Mouse (Mus musculus): ENCODE measurements around the gene 4930415O20Rik.
A peak's percentile ranks its signal among the peaks of the same experiment; 100 is the strongest.
"Not testable (repeated sequence)": the region's sequence is repeated elsewhere in the genome, so short reads cannot be mapped to it uniquely, and the experiment has no call there.

The 4930415O20Rik gene

GRCm38 (mm10) chr15:98569216-98569615, 1.6 kb upstream of the 4930415O20Rik start:
- DNase-seq = no peak

GRCm38 (mm10) chr15:98569795-98570365, 924 bp upstream of the 4930415O20Rik start:
- no peak for DNase-seq

GRCm38 (mm10) chr15:98573293-98573692, 2.5 kb downstream of the 4930415O20Rik start:
- DNase-seq = no peak

GRCm38 (mm10) chr15:98579310-98579709, 8.5 kb downstream of the 4930415O20Rik start:
- no peak for DNase-seq

GRCm38 (mm10) chr15:98579795-98580464, 9.1 kb downstream of the 4930415O20Rik start:
- DNase-seq = peak; percentile 90

GRCm38 (mm10) chr15:98582410-98582809, 11.6 kb downstream of the 4930415O20Rik start:
- peak; percentile 74 for DNase-seq

- DNase-seq = no peak
These were observed 12.2 kb downstream of the 4930415O20Rik start for GRCm38 (mm10) chr15:98582996-98583395.

GRCm38 (mm10) chr15:98585421-98585820, 14.6 kb downstream of the 4930415O20Rik start:
- DNase-seq = no peak

- DNase-seq = not testable (repeated sequence)
These were observed 15.3 kb downstream of the 4930415O20Rik start for GRCm38 (mm10) chr15:98586141-98586540.

GRCm38 (mm10) chr15:98587751-98588150, 16.9 kb downstream of the 4930415O20Rik start:
- no peak for DNase-seq

- DNase-seq = no peak
These were observed 19.0 kb downstream of the 4930415O20Rik start for GRCm38 (mm10) chr15:98589640-98590336.

GRCm38 (mm10) chr15:98591396-98591795, 20.6 kb downstream of the 4930415O20Rik start:
- no peak for DNase-seq

GRCm38 (mm10) chr15:98594193-98594592, 23.4 kb downstream of the 4930415O20Rik start:
- DNase-seq = no peak

GRCm38 (mm10) chr15:98595049-98595448, 24.2 kb downstream of the 4930415O20Rik start:
- no peak for DNase-seq

- no peak for DNase-seq
These were observed 25.8 kb downstream of the 4930415O20Rik start for GRCm38 (mm10) chr15:98596609-98597008.

- DNase-seq = no peak
These were observed 29.4 kb downstream of the 4930415O20Rik start for GRCm38 (mm10) chr15:98600036-98600709.

GRCm38 (mm10) chr15:98601832-98602190, 31.0 kb downstream of the 4930415O20Rik start:
- no peak for DNase-seq

GRCm38 (mm10) chr15:98602191-98602881, 31.5 kb downstream of the 4930415O20Rik start:
- DNase-seq = peak; percentile 62

GRCm38 (mm10) chr15:98602921-98603458, 32.2 kb downstream of the 4930415O20Rik start:
- DNase-seq = peak; percentile 64

- DNase-seq = no peak
These were observed 33.3 kb downstream of the 4930415O20Rik start for GRCm38 (mm10) chr15:98604041-98604575.

GRCm38 (mm10) chr15:98606051-98606536, 35.3 kb downstream of the 4930415O20Rik start:
- DNase-seq = no peak

- no peak for DNase-seq
These were observed 35.9 kb downstream of the 4930415O20Rik start for GRCm38 (mm10) chr15:98606739-98607138.

Data from kidney, postnatal 10 days (tissue).